Mouse (Mus musculus): ENCODE results near the gene St6galnac5. TPM values are rescaled to one million over a fixed set of nuclear protein-coding genes. Genes with fewer than 3 reads are reported as not detected.

St6galnac5 gene
- total and polyA plus RNA-seq, 3 experiments = 0.04 TPM; not detected in 2

DNA sequence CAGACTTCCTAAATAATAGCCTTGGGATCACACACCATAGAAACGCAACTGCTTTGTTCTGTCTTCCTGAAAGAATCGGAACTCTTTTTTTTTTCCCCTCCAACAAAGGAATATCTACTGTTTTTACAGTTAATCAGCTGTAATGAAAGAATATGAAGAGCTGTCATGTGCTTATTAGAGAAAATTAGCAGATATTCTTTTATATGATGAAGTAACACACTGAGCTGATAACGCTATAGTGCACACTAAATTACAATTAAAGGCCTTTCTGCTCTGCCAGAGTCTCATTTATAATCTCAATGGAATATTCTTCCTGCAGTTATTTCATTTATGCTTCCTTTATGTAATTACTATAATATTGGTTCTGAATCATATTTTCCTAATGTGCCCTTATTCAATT lies 139.4 kb downstream of the St6galnac5 start:
- TF ChIP-seq NRF1 (IDR thresholded peaks at IDR 0.05; ENCODE audit: low read depth, low read length) (no peak), IRF4 (IDR thresholded peaks at IDR 0.05; ENCODE audit: low read depth, low read length) (no peak), TCF12 (IDR thresholded peaks at IDR 0.05; ENCODE audit: low read depth, low read length) (no peak), USF1 (IDR thresholded peaks at IDR 0.05; ENCODE audit: low read depth, low read length) (no peak), E2F4 (IDR thresholded peaks at IDR 0.05; ENCODE audit: insufficient replicate concordance, low read depth, low read length) (no peak), MAZ (IDR thresholded peaks at IDR 0.05; ENCODE audit: low read depth, low read length) (no peak), CHD1 (IDR thresholded peaks at IDR 0.05; ENCODE audit: low read depth, low read length) (no peak), ELF1 (IDR thresholded peaks at IDR 0.05; ENCODE audit: low read depth, low read length) (no peak), CTCF (conservative IDR thresholded peaks at IDR 0.05 in 1 of 2, IDR thresholded peaks at IDR 0.05 in 1 of 2; ENCODE audit: low read depth in 2 of 2, low read length in 2 of 2) (no peak), RAD21 (IDR thresholded peaks at IDR 0.05; ENCODE audit: low read depth, low read length) (no peak), MEF2A (IDR thresholded peaks at IDR 0.05; ENCODE audit: borderline replicate concordance, low read depth, low read length) (no peak), MXI1 (IDR thresholded peaks at IDR 0.05; ENCODE audit: low read depth, low read length) (no peak), MAX (IDR thresholded peaks at IDR 0.05; ENCODE audit: low read length) (no peak)
- H3K4me2 ChIP-seq (ENCODE audit: insufficient read depth, low read depth, poor library complexity, severe bottlenecking) = no peak overlapping the region
- no peaks in the 10 kb centered on the region for H3K27me3 ChIP-seq (replicated peaks)
- no peak overlapping the region for H3K4me3 ChIP-seq (replicated peaks in 1 of 3; ENCODE audit: low read depth in 2 of 3, low read length in 2 of 3, poor library complexity in 1 of 3)
- in situ Hi-C loops (cut with MboI; ENCODE audit: low pct_ligation_motif_present, low pct_unique_long_range_greater_than_20kb, low sequenced_read_pairs) = no loop called here
- no peaks in the 10 kb centered on the region for H3K9me3 ChIP-seq (replicated peaks; ENCODE audit: low read length)
- no peaks in the 10 kb centered on the region for H3K4me1 ChIP-seq (ENCODE audit: control insufficient read depth in 1 of 2, insufficient read depth in 2 of 2)
- no peak overlapping the region for H3K9ac ChIP-seq (ENCODE audit: insufficient read depth, low read depth)
- H3K36me3 ChIP-seq (replicated peaks in 1 of 2; ENCODE audit: control insufficient read depth in 1 of 2, insufficient read depth in 1 of 2, low read length in 1 of 2) = no peaks in the 10 kb centered on the region
- dilution Hi-C loops (cut with MboI; ENCODE audit: extremely low pct_ligation_motif_present, extremely low pct_unique_long_range_greater_than_20kb, low sequenced_read_pairs) = no loop called here
- H3K79me2 ChIP-seq (replicated peaks; ENCODE audit: control insufficient read depth, extremely low read depth, insufficient read depth, poor library complexity, severe bottlenecking) = no peaks in the 10 kb centered on the region
- H3K27ac ChIP-seq (ENCODE audit: insufficient read depth, low read depth) = no peak overlapping the region
- no peak for DNase-seq (ENCODE audit: extremely low read depth)

DNA sequence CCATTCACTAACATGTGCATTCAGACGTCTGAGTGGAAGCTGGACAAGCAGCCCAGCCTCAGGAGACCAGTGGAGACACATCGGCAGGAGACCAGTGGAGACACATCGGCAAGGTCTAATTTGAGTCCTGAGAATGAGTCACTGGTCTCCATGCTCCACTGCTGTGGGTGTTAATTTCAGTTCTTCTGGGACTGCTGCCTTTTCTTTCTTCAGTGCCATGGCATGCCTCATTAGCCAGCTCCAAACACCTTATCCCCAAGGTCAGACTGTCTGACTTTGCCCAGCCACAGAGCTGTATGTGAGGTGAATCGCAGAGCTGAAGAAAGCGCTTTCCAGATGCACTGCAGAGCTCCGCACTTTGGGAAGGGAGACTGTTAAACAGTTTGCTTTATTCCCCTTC lies 140.8 kb downstream of the St6galnac5 start:
- Histone ChIP-seq H3K36me3 (replicated peaks in 1 of 2; ENCODE audit: control insufficient read depth in 1 of 2, insufficient read depth in 1 of 2, low read length in 1 of 2) (no peaks in the 10 kb centered on the region), H3K4me2 (ENCODE audit: insufficient read depth, low read depth, poor library complexity, severe bottlenecking) (no peak overlapping the region), H3K27ac (ENCODE audit: insufficient read depth, low read depth) (no peak overlapping the region), H3K79me2 (replicated peaks; ENCODE audit: control insufficient read depth, extremely low read depth, insufficient read depth, poor library complexity, severe bottlenecking) (no peaks in the 10 kb centered on the region), H3K9ac (ENCODE audit: insufficient read depth, low read depth) (no peak overlapping the region), H3K4me1 (ENCODE audit: control insufficient read depth in 1 of 2, insufficient read depth in 2 of 2) (no peaks in the 10 kb centered on the region), H3K27me3 (replicated peaks) (no peaks in the 10 kb centered on the region), H3K4me3 (replicated peaks in 1 of 3; ENCODE audit: low read depth in 2 of 3, low read length in 2 of 3, poor library complexity in 1 of 3) (no peak overlapping the region), H3K9me3 (replicated peaks; ENCODE audit: low read length) (no peaks in the 10 kb centered on the region)
- in situ Hi-C loops (cut with MboI; ENCODE audit: low pct_ligation_motif_present, low pct_unique_long_range_greater_than_20kb, low sequenced_read_pairs) = no loop called here
- no peak for DNase-seq (ENCODE audit: extremely low read depth)
- no peak for TF ChIP-seq MAZ (IDR thresholded peaks at IDR 0.05; ENCODE audit: low read depth, low read length)
- no peak for TF ChIP-seq ZKSCAN1 (IDR thresholded peaks at IDR 0.05; ENCODE audit: borderline replicate concordance, low read depth, low read length)
- no peak for TF ChIP-seq CTCF (conservative IDR thresholded peaks at IDR 0.05 in 1 of 2, IDR thresholded peaks at IDR 0.05 in 1 of 2; ENCODE audit: low read depth in 2 of 2, low read length in 2 of 2)
- TF ChIP-seq MEF2A (IDR thresholded peaks at IDR 0.05; ENCODE audit: borderline replicate concordance, low read depth, low read length) = no peak
- TF ChIP-seq MAX (IDR thresholded peaks at IDR 0.05; ENCODE audit: low read length) = no peak
- no peak for TF ChIP-seq JUND (conservative IDR thresholded peaks at IDR 0.05; ENCODE audit: low read depth, low read length)
- dilution Hi-C loops (cut with MboI; ENCODE audit: extremely low pct_ligation_motif_present, extremely low pct_unique_long_range_greater_than_20kb, low sequenced_read_pairs) = no loop called here

Data from CH12.LX (cell line).